ENCODE assay signal across 10 mouse cellular contexts in the genomic region with DNA sequence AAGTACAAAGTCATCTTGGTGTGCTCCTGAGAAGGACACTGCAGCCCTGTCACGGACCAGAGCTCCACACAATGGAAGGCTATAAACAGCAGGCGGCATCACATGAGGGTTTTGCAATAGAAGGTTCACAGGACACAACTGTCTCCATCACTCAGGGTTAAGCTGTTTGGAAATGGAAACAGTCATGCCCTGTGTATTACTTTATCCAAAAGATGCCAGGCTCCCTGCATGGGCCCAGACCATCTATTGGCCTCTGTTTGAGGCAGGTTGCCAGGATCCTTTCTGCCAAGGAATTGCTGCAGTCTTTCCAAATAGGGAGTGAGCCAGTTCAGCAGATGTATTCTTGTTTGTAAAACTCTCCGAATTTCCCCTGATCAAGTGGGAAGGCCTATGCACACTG. TPM values are rescaled to one million over a fixed set of nuclear protein-coding genes. Genes with fewer than 3 reads are reported as not detected.
DNase-seq lines count a peak whose midpoint lies in the region; ATAC-seq and TF ChIP-seq lines count a peak whose summit lies in the region.
"Had no signal": no experiment of that assay in that cellular context is flagged by ENCODE, and none has a peak within 500 bp of the region (broad histone marks: within the 10 kb centered on the region; RNA-seq: fewer than 3 reads in every experiment).

No protein-coding gene starts in this region.

- ATAC-seq in kidney, embryonic 14.5 days (ENCODE audit: low FRiP score, low TSS enrichment), result no peak
- no peak for ATAC-seq in megakaryocyte-erythroid progenitor cell, adult 5-6 weeks (replicated peaks; ENCODE audit: low FRiP score, low TSS enrichment, poor library complexity, severe bottlenecking)
- ATAC-seq in intestine, embryonic 15.5 days, result no peak
- ATAC-seq: liver, embryonic 12.5 days; Patski had no signal

- peaks cover 2% of the 10 kb centered on the region; the same call in 1 of the 2 replicates for H3K4me1 ChIP-seq in kidney, adult 2 months (ENCODE audit: control insufficient read depth, insufficient read depth, low read length)
- H3K4me1 ChIP-seq in kidney, embryonic 14.5 days (ENCODE audit: control insufficient read depth, insufficient read depth, low read length), result no peaks in the 10 kb centered on the region
- no peaks in the 10 kb centered on the region for H3K4me1 ChIP-seq in intestine, embryonic 15.5 days (replicated peaks)

- no peak overlapping the region for H3K4me3 ChIP-seq in kidney, adult 2 months (ENCODE audit: insufficient read depth, low read depth, low read length)
- H3K4me3 ChIP-seq in kidney, embryonic 14.5 days (ENCODE audit: low read length), result no peak overlapping the region
- H3K4me3 ChIP-seq in intestine, embryonic 15.5 days (replicated peaks), result no peak overlapping the region
- H3K4me3 ChIP-seq: liver, embryonic 12.5 days had no signal

- TF ChIP-seq CTCF in kidney, adult 2 months (conservative IDR thresholded peaks at IDR 0.05; ENCODE audit: insufficient read depth, insufficient read length, low read depth, low read length), result no peak

- 83% methylated on average over 3 of the region's 3 CpGs for WGBS in kidney, adult 2 months
- WGBS in kidney, embryonic 14.5 days, result 91% methylated on average over 3 of the region's 3 CpGs
- WGBS in intestine, embryonic 15.5 days, result 76% methylated on average over 3 of the region's 3 CpGs

- no peak for TF ChIP-seq POLR2A in kidney, adult 2 months (IDR thresholded peaks at IDR 0.05; ENCODE audit: low read depth, low read length)

- no peak overlapping the region for H3K4me2 ChIP-seq in kidney, embryonic 14.5 days (replicated peaks; ENCODE audit: low read depth, low read length)
- no peak overlapping the region for H3K4me2 ChIP-seq in intestine, embryonic 15.5 days (replicated peaks)
- H3K4me2 ChIP-seq: liver, embryonic 12.5 days had no signal

- peak; percentile 14 for DNase-seq in kidney, adult 2 months
- DNase-seq in adipocyte (ENCODE audit: low spot score), result peak; percentile 98
- DNase-seq in cerebellum, adult 18-20 months, result peak; percentile 21 to 29
- DNase-seq in layer of hippocampus, postnatal 10 days (ENCODE audit: low spot score in 2 of 2), result peak; percentile 82
- no peak for DNase-seq in kidney, postnatal 36 days

- H3K27me3 ChIP-seq in kidney, adult 2 months (replicated peaks; ENCODE audit: control insufficient read depth, insufficient read depth, low read length), result no peaks in the 10 kb centered on the region
- no peaks in the 10 kb centered on the region for H3K27me3 ChIP-seq in kidney, embryonic 14.5 days (ENCODE audit: control insufficient read depth, insufficient read depth, low read length)
- H3K27me3 ChIP-seq in intestine, embryonic 15.5 days (replicated peaks), result no peaks in the 10 kb centered on the region
- H3K27me3 ChIP-seq: liver, embryonic 12.5 days; Patski had no signal

- H3K9me3 ChIP-seq in kidney, embryonic 14.5 days (ENCODE audit: control insufficient read depth, low read length), result no peaks in the 10 kb centered on the region
- H3K9me3 ChIP-seq in intestine, embryonic 15.5 days, result no peaks in the 10 kb centered on the region
- H3K9me3 ChIP-seq: liver, embryonic 12.5 days had no signal

- H3K9ac ChIP-seq in kidney, embryonic 14.5 days (ENCODE audit: low read depth, low read length), result no peak overlapping the region
- H3K9ac ChIP-seq in intestine, embryonic 15.5 days, result no peak overlapping the region
- H3K9ac ChIP-seq: liver, embryonic 12.5 days had no signal

- H3K27ac ChIP-seq in kidney, adult 2 months (ENCODE audit: insufficient read depth, low read depth, low read length), result no peak overlapping the region
- no peak overlapping the region for H3K27ac ChIP-seq in kidney, embryonic 14.5 days (ENCODE audit: low read depth, low read length)
- H3K27ac ChIP-seq in intestine, embryonic 15.5 days, result no peak overlapping the region
- H3K27ac ChIP-seq: liver, embryonic 12.5 days had no signal

- H3K36me3 ChIP-seq in kidney, adult 2 months (ENCODE audit: control insufficient read depth, insufficient read depth, low read length), result no peaks in the 10 kb centered on the region
- no peaks in the 10 kb centered on the region for H3K36me3 ChIP-seq in kidney, embryonic 14.5 days (ENCODE audit: control insufficient read depth, insufficient read depth, low read length)
- H3K36me3 ChIP-seq in intestine, embryonic 15.5 days, result no peaks in the 10 kb centered on the region

RNA-seq across cellular contexts. Expression of gene Cdk1, which starts 26.3 kb away (rescaled TPM):
- polyA plus RNA-seq in kidney, adult 2 months (2012; rRNA removed), result 1.7 and 2.6 TPM in 2 replicates
- polyA plus RNA-seq in kidney, embryonic 14.5 days (2014; fragmentation: Nextera tagmentation; extraction: Ambion mirVana), result 547 and 584 TPM in 2 replicates
- total RNA-seq in layer of hippocampus, postnatal 10 days (2021), result 10 to 100 TPM in 1 of 2 experiments, 1 to 10 TPM in 1; 6.4 to 12.1 TPM
- total RNA-seq in megakaryocyte-erythroid progenitor cell, adult 5-6 weeks (2014; fragmentation: Nextera tagmentation), result 106 and 129 TPM in 2 replicates
- total RNA-seq in megakaryocyte-erythroid progenitor cell, adult 5-6 weeks (2017), result 179 and 199 TPM in 2 replicates
- polyA plus RNA-seq in intestine, embryonic 15.5 days (2015; fragmentation: Nextera tagmentation; extraction: Ambion mirVana), result 414 and 444 TPM in 2 replicates

Comparison
In these comparisons a context has a peak if more than half of its experiments do, and no peak if none do; other contexts are left out.
1. DNase-seq: peak in kidney, adult 2 months (single experiment), adipocyte (single experiment), cerebellum, adult 18-20 months (2 of 2) and layer of hippocampus, postnatal 10 days (2 of 2); none in kidney, postnatal 36 days (0 of 2).
2. RNA of gene Cdk1, which starts 26.3 kb away (polyA plus RNA-seq): 547 to 584 TPM in kidney, embryonic 14.5 days and 414 to 444 TPM in intestine, embryonic 15.5 days; 1.7 to 2.6 TPM in kidney, adult 2 months; every median in the first group is over 100 times any median in the second.